Mouse (Mus musculus) testis, adult 2 months (tissue): ENCODE measurements around the gene Strip1. TPM values are rescaled to one million over a fixed set of nuclear protein-coding genes. Genes with fewer than 3 reads are reported as not detected.

Experiments
- H3K27ac ChIP-seq: fragments of 200-500 bp; 2 replicates; pipeline ENCODE4 v1.5.1; 2012; ENCODE audit warnings: low read depth, low read length; ENCODE audit not compliant: control insufficient read depth, insufficient read depth
- H3K27me3 ChIP-seq: fragments of 200-500 bp; 2 replicates; pipeline ENCODE4 v1.6.1; 2012; ENCODE audit warnings: mild to moderate bottlenecking, low read length, moderate library complexity; ENCODE audit not compliant: control insufficient read depth, insufficient read depth
- H3K36me3 ChIP-seq: fragments of 200-500 bp; 2 replicates; pipeline ENCODE4 v1.6.1; 2012; ENCODE audit warnings: mild to moderate bottlenecking, low read length; ENCODE audit not compliant: control insufficient read depth, insufficient read depth
- H3K4me1 ChIP-seq: fragments of 200-500 bp; 2 replicates; pipeline ENCODE4 v1.6.1; 2012; ENCODE audit warnings: low read length; ENCODE audit not compliant: control insufficient read depth, insufficient read depth
- H3K4me3 ChIP-seq: fragments of 200-500 bp; 2 replicates; pipeline ENCODE4 v1.5.1; 2012; ENCODE audit warnings: low read depth, mild to moderate bottlenecking, low read length, moderate library complexity, mixed read lengths; ENCODE audit not compliant: control insufficient read depth
- CTCF ChIP-seq: fragments of 200-500 bp; IDR thresholded peaks from 2 replicates; pipeline ENCODE4 v1.5.1; 2012; ENCODE audit warnings: low read depth, mild to moderate bottlenecking, inconsistent platforms, low read length, moderate library complexity; ENCODE audit not compliant: control insufficient read depth, insufficient read depth, insufficient replicate concordance
- POLR2A ChIP-seq: fragments of 200-500 bp; IDR thresholded peaks from 2 replicates; pipeline ENCODE4 v1.6.1; 2012; ENCODE audit warnings: low read depth, mild to moderate bottlenecking, inconsistent platforms, low read length, moderate library complexity; ENCODE audit not compliant: control insufficient read depth
- polyA plus RNA-seq: library from polyadenylated mRNA; depleted of rRNA; stranded (reverse); fragments of >200 nt; gene quantifications from 2 replicates; pipeline ENCODE4 v1.2.3, GENCODE M21; 2012

The Strip1 gene
- polyA plus RNA-seq, 1 experiment: 19.2 TPM

DNA sequence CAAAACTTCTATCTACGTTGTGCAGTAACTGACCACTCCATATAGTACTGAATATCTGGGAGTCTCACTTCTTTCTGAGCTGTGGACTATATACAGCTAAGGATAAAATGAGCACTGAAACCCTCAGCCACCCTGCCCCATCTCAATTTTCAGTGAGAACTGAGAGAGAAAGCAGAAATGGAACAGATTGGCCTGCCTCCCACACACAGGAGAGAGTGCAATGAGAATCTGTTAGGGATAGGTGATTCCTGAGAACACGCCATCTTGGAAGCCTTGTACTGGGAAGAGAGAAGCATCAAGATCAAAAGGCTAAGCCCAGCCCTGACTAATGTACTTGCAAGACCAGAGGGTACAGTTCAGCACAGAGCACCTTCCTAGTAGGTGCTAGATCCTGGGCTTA, 2.9 kb downstream of the Strip1 start:
- Histone ChIP-seq H3K4me1 (peaks cover 3% of the 10 kb centered on the region), H3K4me3 (no peak overlapping the region), H3K27me3 (no peaks in the 10 kb centered on the region), H3K27ac (no peak overlapping the region), H3K36me3 (no peaks in the 10 kb centered on the region; the same call in 1 of the 2 replicates)
- TF ChIP-seq POLR2A: no peak
- TF ChIP-seq CTCF: no peak

GRCm38 (mm10) chr3:107627641-107628040, 3.9 kb downstream of the Strip1 start:
- no peaks in the 10 kb centered on the region; the same call in none of the 2 replicates for H3K36me3 ChIP-seq
- TF ChIP-seq POLR2A (no peak), CTCF (no peak)

DNA sequence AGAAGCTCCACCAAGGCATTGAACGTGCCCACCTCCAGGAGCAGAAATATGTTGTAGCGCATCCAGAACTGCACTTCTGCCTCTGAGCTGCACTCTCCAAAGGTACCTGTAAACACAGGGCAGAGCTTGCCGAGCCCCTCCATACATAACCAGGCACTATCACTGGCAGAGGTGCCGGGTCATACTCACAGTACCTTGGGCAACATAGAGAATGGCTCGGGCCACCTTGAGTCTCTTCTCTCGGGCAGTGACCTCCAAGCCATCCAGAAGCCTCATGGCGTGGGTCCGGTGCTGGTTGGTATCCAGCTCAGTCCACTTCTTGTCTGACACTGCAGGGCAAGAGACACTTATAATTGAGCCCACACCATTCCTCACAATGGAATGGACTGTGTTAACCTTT, 4.7 kb downstream of the Strip1 start:
- H3K27me3 ChIP-seq: no peaks in the 10 kb centered on the region
- no peak overlapping the region for H3K4me3 ChIP-seq
- no peaks in the 10 kb centered on the region; the same call in none of the 2 replicates for H3K36me3 ChIP-seq
- peaks cover 3% of the 10 kb centered on the region for H3K4me1 ChIP-seq
- TF ChIP-seq POLR2A (no peak), CTCF (no peak)
- no peak overlapping the region for H3K27ac ChIP-seq

More at GRCm38 (mm10) chr3:107627641-107628040, 3.9 kb downstream of the Strip1 start:
- H3K4me3 ChIP-seq: no peak overlapping the region
- H3K27ac ChIP-seq: no peak overlapping the region
- H3K4me1 ChIP-seq: peaks cover 3% of the 10 kb centered on the region
- H3K27me3 ChIP-seq: no peaks in the 10 kb centered on the region

DNA sequence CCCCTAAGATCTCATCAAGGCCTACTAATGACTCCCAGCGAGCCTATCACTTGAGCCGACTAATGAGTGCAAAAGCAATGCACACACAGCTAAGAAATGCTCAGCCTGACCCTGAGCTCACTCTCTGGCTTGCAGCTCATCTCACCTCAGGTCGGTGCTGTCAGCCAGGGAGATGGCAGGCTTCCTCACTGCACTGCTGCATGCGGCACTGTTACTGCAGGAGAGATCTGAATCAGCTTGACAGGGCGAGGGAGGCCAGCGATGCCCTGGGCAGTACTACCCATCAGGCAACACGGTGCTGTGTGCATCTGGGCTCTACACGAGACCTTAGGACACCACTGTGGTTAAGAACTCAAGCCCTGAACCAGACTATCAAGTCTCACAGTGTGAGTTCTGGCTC, 6.0 kb downstream of the Strip1 start:
- H3K4me1 ChIP-seq: peaks cover 1% of the 10 kb centered on the region
- H3K27ac ChIP-seq: no peak overlapping the region
- H3K4me3 ChIP-seq: no peak overlapping the region
- TF ChIP-seq POLR2A: no peak
- TF ChIP-seq CTCF: no peak
- no peaks in the 10 kb centered on the region; the same call in none of the 2 replicates for H3K36me3 ChIP-seq
- no peaks in the 10 kb centered on the region for H3K27me3 ChIP-seq

DNA sequence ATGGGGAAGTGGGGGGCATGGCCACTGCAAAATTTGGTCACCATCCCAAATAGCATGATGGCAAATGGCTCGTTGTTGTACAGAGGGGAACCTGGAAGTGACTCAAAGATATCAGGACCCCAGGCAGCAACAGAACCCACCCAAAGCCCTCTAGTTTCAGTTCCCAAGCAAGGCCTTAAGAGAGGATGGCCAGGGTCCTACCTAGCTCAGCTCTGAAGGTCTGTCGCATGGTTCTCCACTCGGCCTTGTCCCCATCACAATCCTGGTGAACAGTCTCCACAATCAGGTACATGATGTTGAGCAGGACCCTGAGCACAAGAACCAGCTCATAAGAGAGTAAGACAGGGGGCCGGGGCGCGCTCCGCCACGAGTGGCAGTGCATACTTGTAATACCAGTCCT, 7.1 kb downstream of the Strip1 start:
- H3K4me1 ChIP-seq: no peaks in the 10 kb centered on the region
- TF ChIP-seq CTCF (no peak), POLR2A (no peak)
- H3K27ac ChIP-seq: no peak overlapping the region
- no peaks in the 10 kb centered on the region; the same call in none of the 2 replicates for H3K36me3 ChIP-seq
- H3K4me3 ChIP-seq: no peak overlapping the region
- H3K27me3 ChIP-seq: no peaks in the 10 kb centered on the region

DNA sequence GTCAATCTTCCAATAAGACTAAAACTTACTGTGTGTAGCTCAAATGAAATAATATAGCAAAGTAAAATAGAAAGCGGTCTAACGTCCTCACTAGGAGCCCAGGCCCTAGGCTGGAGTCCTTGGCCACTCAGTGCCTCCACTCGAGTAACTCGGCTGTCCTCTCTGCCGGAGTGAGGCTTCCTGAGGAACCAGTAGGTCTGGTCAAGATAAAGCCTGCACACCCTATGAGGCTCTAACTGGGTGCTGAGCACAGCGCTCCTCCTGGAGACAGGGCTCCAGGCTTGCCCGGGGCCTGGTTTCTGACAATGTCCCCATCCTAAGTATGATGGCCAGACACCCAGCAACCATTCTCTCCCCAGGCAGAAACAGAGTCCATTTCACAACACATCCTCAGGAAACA, 9.0 kb downstream of the Strip1 start:
- peaks cover 2% of the 10 kb centered on the region for H3K36me3 ChIP-seq
- H3K27me3 ChIP-seq: no peaks in the 10 kb centered on the region
- no peak overlapping the region for H3K27ac ChIP-seq
- TF ChIP-seq POLR2A: no peak
- TF ChIP-seq CTCF: no peak
- no peaks in the 10 kb centered on the region; the same call in 1 of the 2 replicates for H3K4me1 ChIP-seq
- no peak overlapping the region for H3K4me3 ChIP-seq

DNA sequence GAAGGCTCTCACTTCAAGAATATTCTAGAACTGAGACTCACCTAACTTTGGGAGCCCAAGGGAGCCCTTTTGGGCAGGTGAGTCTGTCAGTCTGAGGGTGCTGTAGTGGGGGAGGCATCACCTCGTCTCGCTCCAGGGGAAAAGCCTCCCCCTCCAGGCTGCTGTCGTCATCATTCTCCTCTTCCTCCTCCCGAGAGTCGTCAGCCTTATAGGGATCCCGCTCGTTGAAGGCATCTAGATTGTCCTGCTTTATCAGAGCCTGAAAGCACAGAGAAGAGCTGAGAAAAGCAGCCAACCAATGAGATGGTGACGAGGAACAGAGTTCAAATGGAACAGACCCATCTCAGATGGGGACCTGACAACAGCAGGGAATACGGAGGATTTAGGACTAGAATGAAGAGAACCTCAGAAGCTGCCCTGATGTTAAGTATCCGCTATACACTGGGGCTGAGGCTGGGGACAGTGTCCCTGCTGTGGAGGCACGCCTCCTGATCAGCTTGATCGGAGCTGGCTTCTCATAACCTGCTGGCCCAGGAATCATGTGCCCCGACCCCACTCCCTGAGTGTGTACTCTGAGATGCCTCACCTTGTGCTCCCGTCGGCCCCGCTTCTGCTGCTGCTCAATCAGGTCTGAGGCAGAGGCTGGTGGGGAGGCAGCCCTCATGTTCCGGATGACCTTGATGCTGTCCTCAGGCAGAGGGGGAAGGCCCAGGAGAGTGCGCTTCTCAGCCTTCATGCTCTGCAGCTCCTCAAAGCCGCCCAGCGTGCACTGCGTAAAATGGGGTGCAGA, 10.0 kb downstream of the Strip1 start:
- no peak overlapping the region for H3K27ac ChIP-seq
- H3K36me3 ChIP-seq: peaks cover 4% of the 10 kb centered on the region
- no peaks in the 10 kb centered on the region for H3K27me3 ChIP-seq
- no peaks in the 10 kb centered on the region; the same call in 1 of the 2 replicates for H3K4me1 ChIP-seq
- no peak overlapping the region for H3K4me3 ChIP-seq
- TF ChIP-seq CTCF: no peak
- no peak for TF ChIP-seq POLR2A

DNA sequence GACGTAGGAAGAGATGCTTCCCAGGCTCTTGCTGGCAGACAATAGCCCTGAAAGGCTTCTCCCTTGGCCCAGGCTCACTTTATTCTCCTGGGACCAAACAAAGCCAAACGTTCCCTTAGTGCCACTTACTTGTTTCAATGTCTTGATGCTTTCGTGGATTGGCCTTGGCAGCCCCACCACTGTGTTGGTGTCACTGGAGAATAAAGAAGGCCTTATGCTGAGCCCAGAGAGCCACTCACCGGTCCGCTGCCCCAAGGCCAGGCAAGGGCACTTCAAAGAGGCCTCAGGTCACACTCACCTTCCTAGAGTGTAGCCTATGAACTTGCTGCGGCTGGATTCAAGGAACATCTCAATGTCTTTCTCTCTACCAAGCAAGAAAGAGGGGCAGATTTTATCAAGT, 11.6 kb downstream of the Strip1 start:
- Histone ChIP-seq H3K27me3 (no peaks in the 10 kb centered on the region), H3K4me3 (no peak overlapping the region), H3K36me3 (peaks cover 8% of the 10 kb centered on the region), H3K4me1 (no peaks in the 10 kb centered on the region; the same call in 1 of the 2 replicates), H3K27ac (no peak overlapping the region)
- TF ChIP-seq CTCF (no peak), POLR2A (no peak)
